Mouse (Mus musculus): ENCODE data around the gene AI837181. TPM values are rescaled to one million over a fixed set of nuclear protein-coding genes. Genes with fewer than 3 reads are reported as not detected.

Gene AI837181
- polyA plus RNA-seq (2015; fragmentation: Nextera tagmentation; extraction: Ambion mirVana) = 34.6 and 41.8 TPM in 2 replicates

DNA sequence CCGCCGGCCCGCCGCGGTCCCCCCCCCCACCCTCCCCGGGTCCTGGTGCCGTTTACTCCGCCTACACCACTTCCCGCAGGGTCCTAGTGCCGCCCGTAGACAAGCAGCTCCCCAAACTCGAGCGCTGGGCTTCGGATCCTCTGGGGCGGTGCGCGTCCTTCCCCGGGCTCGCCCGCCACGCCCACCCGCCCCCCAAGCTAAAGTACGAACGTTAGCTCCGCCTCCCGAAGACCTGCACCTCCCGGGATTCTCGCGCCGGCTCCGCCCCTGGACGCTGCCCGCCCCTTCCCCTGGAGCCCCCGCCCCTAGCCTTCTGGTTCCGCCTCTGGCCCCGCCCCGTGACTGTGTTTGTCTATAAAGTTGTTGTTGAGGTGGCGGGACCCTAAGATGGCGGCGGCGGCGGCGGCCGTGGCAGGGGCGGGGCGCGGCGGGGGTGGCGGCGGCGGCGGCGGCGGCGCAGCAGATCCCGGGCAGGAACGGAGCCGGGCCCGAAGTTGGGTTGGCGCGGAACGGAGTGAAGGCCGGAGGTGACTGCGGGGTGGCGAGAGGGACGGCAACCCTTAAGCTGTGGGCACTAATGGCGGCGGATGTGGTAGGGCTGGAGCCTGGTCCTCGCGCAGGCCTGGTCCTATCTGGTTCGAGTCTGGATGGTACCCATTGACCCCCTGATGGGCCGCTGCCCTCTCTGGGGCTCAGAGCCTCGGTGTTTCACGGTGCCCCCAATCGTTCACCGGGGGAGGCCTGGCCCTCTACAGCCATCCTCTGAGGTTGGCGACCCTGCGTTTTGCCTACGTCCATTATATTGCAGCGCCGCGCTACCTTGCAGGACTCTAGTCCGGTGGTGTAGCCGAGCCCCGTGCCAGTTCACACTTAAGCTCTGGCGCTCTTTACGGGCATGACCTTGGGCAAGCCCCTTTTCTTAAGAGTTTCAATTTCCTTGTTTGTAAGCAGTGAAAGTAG lies at the start of gene AI837181, which contains the start of gene Drap1:
TSS of gene AI837181 (plus strand) at position 363 of the 960 bp plus-strand sequence.
TSS of gene Drap1 (minus strand) at position 198 of the 960 bp plus-strand sequence.
- H3K36me3 ChIP-seq (ENCODE audit: control insufficient read depth, insufficient read depth) = peaks cover 18% of the 10 kb centered on the region
- under 1% methylated on average over 85 of the region's 87 CpGs for WGBS
- no peaks in the 10 kb centered on the region for H3K27me3 ChIP-seq (ENCODE audit: control insufficient read depth, insufficient read depth, low read length)

DNA sequence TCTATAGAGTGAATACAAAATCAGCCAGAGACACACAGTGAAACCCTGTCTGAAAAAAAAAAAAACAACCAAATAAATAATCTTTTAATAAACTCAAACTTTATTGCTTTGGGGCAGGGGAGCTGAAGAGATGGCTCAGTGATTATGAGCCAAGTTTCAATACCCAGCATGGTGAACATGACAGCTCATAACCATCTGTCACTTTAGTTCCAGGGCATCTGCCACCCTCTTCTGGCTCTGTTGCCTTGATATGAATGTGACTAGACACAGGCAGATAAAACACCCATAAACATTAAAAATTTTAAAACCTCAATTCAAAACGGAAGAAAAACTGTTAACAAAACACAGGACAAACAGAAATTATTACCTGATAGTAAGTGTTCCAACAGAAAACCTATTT lies 47.5 kb upstream of the AI837181 start:
- Histone ChIP-seq H3K27me3 (ENCODE audit: control insufficient read depth, insufficient read depth, low read length) (no peaks in the 10 kb centered on the region), H3K27ac (ENCODE audit: low read length) (no peak overlapping the region), H3K9ac (ENCODE audit: low read length) (no peak overlapping the region), H3K36me3 (ENCODE audit: control insufficient read depth, insufficient read depth) (peaks cover 53% of the 10 kb centered on the region), H3K4me1 (ENCODE audit: control insufficient read depth, insufficient read depth, low read length) (no peaks in the 10 kb centered on the region), H3K9me3 (replicated peaks; ENCODE audit: control insufficient read depth, low read length) (no peaks in the 10 kb centered on the region), H3K4me2 (ENCODE audit: low read depth, low read length) (no peak overlapping the region), H3K4me3 (ENCODE audit: low read length) (no peak overlapping the region)
- ATAC-seq (replicated peaks; ENCODE audit: extremely low read depth, insufficient read depth, low FRiP score) = no peak
- WGBS = 93% methylated on average over 1 of the region's 1 CpGs

More for the DNA sequence above, at the start of gene AI837181, which contains the start of gene Drap1:
- H3K27ac ChIP-seq (ENCODE audit: low read length) = peak within 1 kb of the TSS; percentile 94
- H3K4me2 ChIP-seq (ENCODE audit: low read depth, low read length) = peak within 1 kb of the TSS; percentile 87
- ATAC-seq (replicated peaks; ENCODE audit: extremely low read depth, insufficient read depth, low FRiP score) = peak; percentile 88
- H3K4me1 ChIP-seq (ENCODE audit: control insufficient read depth, insufficient read depth, low read length) = peaks cover 25% of the 10 kb centered on the region
- no peaks in the 10 kb centered on the region for H3K9me3 ChIP-seq (replicated peaks; ENCODE audit: control insufficient read depth, low read length)
- H3K4me3 ChIP-seq (ENCODE audit: low read length) = peak within 1 kb of the TSS; percentile 90
- peak within 1 kb of the TSS; percentile 97 for H3K9ac ChIP-seq (ENCODE audit: low read length)

DNA sequence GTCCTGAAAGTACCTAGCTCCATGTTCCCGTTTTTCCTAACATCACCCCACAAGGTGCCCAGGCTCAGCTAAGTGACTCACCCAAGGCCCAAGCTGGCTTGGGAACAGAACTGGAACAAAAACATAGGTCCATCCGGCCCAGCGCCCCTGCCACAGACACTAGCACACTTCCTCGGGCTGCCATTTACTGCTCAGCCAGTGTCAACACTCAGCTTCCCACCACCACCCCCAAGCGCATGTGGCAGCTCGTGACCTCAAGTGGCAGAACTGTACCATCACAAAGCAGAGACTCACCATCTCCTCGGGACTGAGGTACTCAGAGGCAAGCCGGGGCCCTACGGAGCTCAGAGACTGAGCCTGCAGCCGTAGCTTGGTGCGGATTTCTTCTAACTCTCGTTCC lies 41.6 kb upstream of the AI837181 start:
- WGBS = 89% methylated on average over 12 of the region's 12 CpGs
- no peak overlapping the region for H3K4me3 ChIP-seq (ENCODE audit: low read length)
- H3K27me3 ChIP-seq (ENCODE audit: control insufficient read depth, insufficient read depth, low read length) = no peaks in the 10 kb centered on the region
- peaks cover 15% of the 10 kb centered on the region for H3K4me1 ChIP-seq (ENCODE audit: control insufficient read depth, insufficient read depth, low read length)
- ATAC-seq (replicated peaks; ENCODE audit: extremely low read depth, insufficient read depth, low FRiP score) = no peak
- H3K9me3 ChIP-seq (replicated peaks; ENCODE audit: control insufficient read depth, low read length) = no peaks in the 10 kb centered on the region
- peaks cover 65% of the 10 kb centered on the region for H3K36me3 ChIP-seq (ENCODE audit: control insufficient read depth, insufficient read depth)
- H3K4me2 ChIP-seq (ENCODE audit: low read depth, low read length) = no peak overlapping the region
- H3K27ac ChIP-seq (ENCODE audit: low read length) = no peak overlapping the region
- no peak overlapping the region for H3K9ac ChIP-seq (ENCODE audit: low read length)

DNA sequence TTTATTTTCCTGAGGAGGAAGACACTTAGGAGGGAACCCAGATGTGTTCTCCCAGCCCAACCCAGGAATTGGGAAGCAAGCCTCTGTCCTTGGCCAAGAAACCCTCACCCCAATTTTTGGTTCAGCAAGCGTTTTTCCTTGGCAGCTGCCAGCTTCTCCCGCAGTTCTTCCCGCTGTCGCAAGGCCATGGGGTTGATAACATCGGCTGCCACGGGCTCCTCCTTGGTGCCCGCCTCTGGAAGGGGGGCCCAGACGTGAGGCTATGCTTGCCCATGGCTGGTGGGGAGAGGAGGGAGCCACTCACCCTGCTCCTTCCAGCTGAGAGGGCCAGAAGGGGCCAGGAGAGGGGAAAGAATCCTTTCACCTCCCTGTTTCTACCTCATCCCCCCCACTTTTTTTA lies 40.2 kb upstream of the AI837181 start:
- H3K36me3 ChIP-seq (ENCODE audit: control insufficient read depth, insufficient read depth) = peaks cover 52% of the 10 kb centered on the region
- WGBS = 84% methylated on average over 8 of the region's 8 CpGs

DNA sequence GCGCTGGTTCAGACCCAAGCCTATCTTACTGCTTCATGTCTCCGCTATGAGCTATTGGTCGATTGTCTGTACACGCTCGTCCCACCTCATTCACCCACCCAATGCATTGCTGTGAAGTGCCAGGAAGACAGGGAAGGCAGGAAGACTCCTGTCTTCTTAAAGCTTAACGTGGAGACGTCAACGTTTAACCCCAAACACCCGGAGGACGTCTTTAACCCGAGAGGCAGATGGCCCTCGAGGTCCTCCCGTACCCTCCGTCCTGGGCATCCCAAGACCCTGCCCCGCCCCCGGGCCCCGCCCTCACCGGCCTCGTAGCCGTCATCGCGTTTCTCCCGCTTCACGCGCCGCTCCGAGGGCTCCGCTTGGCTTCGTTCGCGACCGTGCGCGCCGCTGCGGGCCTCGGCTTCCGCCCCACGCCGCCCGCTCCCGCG lies 36.9 kb upstream of the AI837181 start:
- Histone ChIP-seq H3K27me3 (ENCODE audit: control insufficient read depth, insufficient read depth, low read length) (no peaks in the 10 kb centered on the region), H3K9ac (ENCODE audit: low read length) (peak overlapping the region; percentile 95), H3K4me3 (ENCODE audit: low read length) (peak overlapping the region; percentile 99), H3K27ac (ENCODE audit: low read length) (peak overlapping the region; percentile 85), H3K4me1 (ENCODE audit: control insufficient read depth, insufficient read depth, low read length) (peaks cover 32% of the 10 kb centered on the region), H3K9me3 (replicated peaks; ENCODE audit: control insufficient read depth, low read length) (no peaks in the 10 kb centered on the region), H3K36me3 (ENCODE audit: control insufficient read depth, insufficient read depth) (peaks cover 22% of the 10 kb centered on the region), H3K4me2 (ENCODE audit: low read depth, low read length) (peak overlapping the region; percentile 95)
- ATAC-seq (replicated peaks; ENCODE audit: extremely low read depth, insufficient read depth, low FRiP score) = peak; percentile 38; the same call in 1 of the 2 replicates
- under 1% methylated on average over 43 of the region's 43 CpGs for WGBS

More for the DNA sequence above, 40.2 kb upstream of the AI837181 start:
- Histone ChIP-seq H3K9ac (ENCODE audit: low read length) (no peak overlapping the region), H3K4me2 (ENCODE audit: low read depth, low read length) (no peak overlapping the region), H3K4me1 (ENCODE audit: control insufficient read depth, insufficient read depth, low read length) (peaks cover 20% of the 10 kb centered on the region), H3K27ac (ENCODE audit: low read length) (no peak overlapping the region), H3K9me3 (replicated peaks; ENCODE audit: control insufficient read depth, low read length) (no peaks in the 10 kb centered on the region), H3K27me3 (ENCODE audit: control insufficient read depth, insufficient read depth, low read length) (no peaks in the 10 kb centered on the region), H3K4me3 (ENCODE audit: low read length) (no peak overlapping the region)
- ATAC-seq (replicated peaks; ENCODE audit: extremely low read depth, insufficient read depth, low FRiP score) = no peak

DNA sequence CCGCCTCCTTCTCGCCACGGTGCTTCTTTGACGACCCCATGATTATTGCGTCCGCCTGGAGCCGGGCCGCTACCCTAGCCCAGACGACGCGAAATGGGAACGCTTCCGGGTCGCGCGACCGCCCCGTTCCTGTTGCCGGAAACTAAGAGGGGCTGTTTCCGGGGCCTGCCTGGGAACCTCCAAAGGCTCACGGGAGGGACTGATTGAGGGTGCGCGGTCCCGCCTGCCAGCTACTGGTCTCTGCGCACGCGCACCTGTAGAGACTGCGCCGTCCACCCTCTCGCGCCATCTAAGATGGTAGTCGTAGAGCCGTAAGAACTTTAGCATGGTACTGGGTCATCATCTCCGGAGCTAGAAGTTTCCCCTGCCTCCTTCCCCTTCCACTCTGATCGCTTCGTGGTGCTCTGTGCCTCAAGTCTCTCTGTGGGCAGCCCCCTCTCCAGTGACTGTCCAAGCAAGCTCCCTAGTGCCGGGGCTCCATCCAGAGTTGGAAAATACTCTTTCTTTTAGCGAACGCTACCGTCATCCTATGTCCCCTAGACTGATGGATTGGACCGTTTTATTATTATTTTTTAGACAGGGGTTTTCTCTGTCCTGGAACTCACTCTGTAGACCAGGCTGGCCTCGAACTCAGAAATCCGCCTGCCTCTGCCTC lies 36.2 kb upstream of the AI837181 start, which contains the start of gene Sart1:
TSS of gene Sart1 (minus strand) at position 116 of the 655 bp plus-strand sequence.
- H3K36me3 ChIP-seq (ENCODE audit: control insufficient read depth, insufficient read depth) = peaks cover 15% of the 10 kb centered on the region
- 1% methylated on average over 43 of the region's 43 CpGs for WGBS
- peak within 1 kb of the TSS; percentile 95 for H3K9ac ChIP-seq (ENCODE audit: low read length)
- peaks cover 32% of the 10 kb centered on the region for H3K4me1 ChIP-seq (ENCODE audit: control insufficient read depth, insufficient read depth, low read length)
- peak within 1 kb of the TSS; percentile 88 for H3K27ac ChIP-seq (ENCODE audit: low read length)
- H3K9me3 ChIP-seq (replicated peaks; ENCODE audit: control insufficient read depth, low read length) = no peaks in the 10 kb centered on the region
- H3K4me3 ChIP-seq (ENCODE audit: low read length) = peak within 1 kb of the TSS; percentile 99
- peak within 1 kb of the TSS; percentile 95 for H3K4me2 ChIP-seq (ENCODE audit: low read depth, low read length)
- H3K27me3 ChIP-seq (ENCODE audit: control insufficient read depth, insufficient read depth, low read length) = no peaks in the 10 kb centered on the region
- ATAC-seq (replicated peaks; ENCODE audit: extremely low read depth, insufficient read depth, low FRiP score) = peak; percentile 96

DNA sequence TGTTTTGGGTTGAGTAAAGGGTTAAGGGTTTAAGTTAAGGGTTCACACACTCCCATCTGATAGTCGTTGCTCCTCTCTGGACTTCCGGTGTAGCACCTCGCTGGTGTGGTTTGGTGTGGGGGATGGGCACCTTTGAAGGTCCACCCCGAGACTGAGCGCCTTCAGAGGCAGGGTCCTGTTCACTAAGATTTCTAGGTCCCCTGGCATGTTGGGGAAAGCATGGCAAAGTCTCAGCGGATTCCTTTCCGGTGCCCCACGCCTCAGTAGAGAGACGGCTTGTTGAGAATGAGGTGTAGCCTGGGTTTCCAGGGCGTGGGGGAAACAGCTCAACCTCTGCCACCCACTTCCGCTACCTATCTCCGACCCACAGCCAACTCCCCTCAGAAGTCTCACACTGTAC lies 35.3 kb upstream of the AI837181 start:
- Histone ChIP-seq H3K36me3 (ENCODE audit: control insufficient read depth, insufficient read depth) (peaks cover 9% of the 10 kb centered on the region), H3K4me2 (ENCODE audit: low read depth, low read length) (peak overlapping the region; percentile 90), H3K4me3 (ENCODE audit: low read length) (peak overlapping the region; percentile 99), H3K9ac (ENCODE audit: low read length) (peak overlapping the region; percentile 88), H3K27me3 (ENCODE audit: control insufficient read depth, insufficient read depth, low read length) (no peaks in the 10 kb centered on the region), H3K4me1 (ENCODE audit: control insufficient read depth, insufficient read depth, low read length) (peaks cover 32% of the 10 kb centered on the region), H3K27ac (ENCODE audit: low read length) (peak overlapping the region; percentile 88), H3K9me3 (replicated peaks; ENCODE audit: control insufficient read depth, low read length) (no peaks in the 10 kb centered on the region)
- 20% methylated on average over 12 of the region's 12 CpGs for WGBS
- ATAC-seq (replicated peaks; ENCODE audit: extremely low read depth, insufficient read depth, low FRiP score) = no peak

DNA sequence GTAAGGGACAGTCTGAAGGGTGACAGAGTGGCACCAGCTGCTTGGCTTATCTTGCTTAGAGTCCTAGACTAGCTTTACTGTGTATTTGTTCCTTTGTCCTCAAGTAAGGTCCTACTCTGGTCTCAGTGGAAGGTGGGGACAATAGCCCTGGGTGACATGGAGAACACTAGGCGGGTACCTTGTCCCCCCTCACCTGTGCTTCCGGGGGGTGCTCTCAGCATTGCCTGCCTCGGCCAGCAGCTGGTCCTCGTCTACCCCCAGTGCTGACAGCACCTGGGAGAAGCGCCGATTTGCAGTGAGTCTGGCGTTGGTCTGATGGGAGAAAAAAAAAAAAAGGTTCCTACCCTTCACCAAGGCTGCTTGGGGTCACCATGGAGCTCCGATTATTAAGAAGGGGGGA lies 34.5 kb upstream of the AI837181 start:
- Histone ChIP-seq H3K27me3 (ENCODE audit: control insufficient read depth, insufficient read depth, low read length) (no peaks in the 10 kb centered on the region), H3K9me3 (replicated peaks; ENCODE audit: control insufficient read depth, low read length) (no peaks in the 10 kb centered on the region), H3K36me3 (ENCODE audit: control insufficient read depth, insufficient read depth) (peaks cover 2% of the 10 kb centered on the region; the same call in 1 of the 2 replicates), H3K4me1 (ENCODE audit: control insufficient read depth, insufficient read depth, low read length) (peaks cover 32% of the 10 kb centered on the region), H3K9ac (ENCODE audit: low read length) (peak overlapping the region; percentile 88), H3K4me3 (ENCODE audit: low read length) (peak overlapping the region; percentile 99), H3K27ac (ENCODE audit: low read length) (peak overlapping the region; percentile 88), H3K4me2 (ENCODE audit: low read depth, low read length) (peak overlapping the region; percentile 90)
- WGBS = 43% methylated on average over 8 of the region's 8 CpGs
- no peak for ATAC-seq (replicated peaks; ENCODE audit: extremely low read depth, insufficient read depth, low FRiP score)

Data from heart, embryonic 16.5 days (tissue).